Mouse (Mus musculus) WW6 (cell line): ENCODE measurements at regions not wholly inside any gene's neighbourhood (a gene's known extent, or its start where the extent isn't known, plus 50 kb on each side); places are given as distances from the start of the nearest gene placed in this dataset.

Source experiments
- DNase-seq: peaks from one replicate; pipeline ENCODE4 v3.0.0-alpha.2; 2013; ENCODE audit warnings: low read depth, low spot score

- no peak for DNase-seq
These were observed 456.0 kb downstream of the Irx1 start for GRCm38 (mm10) chr13:71507421-71507931.

GRCm38 (mm10) chr13:71506777-71507176 lies 456.7 kb downstream of the Irx1 start:
- DNase-seq: no peak

DNA sequence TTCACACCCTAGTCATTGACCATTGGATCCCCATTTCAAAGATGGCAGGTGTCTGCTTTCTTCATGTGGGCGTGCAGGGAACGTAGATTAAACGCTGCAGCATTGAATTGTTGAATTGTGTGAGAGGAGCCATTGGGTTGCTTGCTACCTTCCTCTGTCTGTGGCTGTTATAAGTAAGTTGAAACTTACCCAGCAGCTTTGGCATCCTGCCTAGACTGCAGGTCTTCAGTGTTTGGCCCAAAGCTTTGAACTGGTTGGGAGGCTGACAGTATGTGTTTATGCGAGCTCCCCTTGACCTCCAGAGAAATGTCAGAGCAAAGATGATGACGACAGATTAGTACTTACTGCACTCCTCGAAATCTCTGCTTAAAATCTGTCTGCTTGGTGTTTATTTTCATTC lies 473.8 kb downstream of the Irx1 start:
- DNase-seq: no peak

DNA sequence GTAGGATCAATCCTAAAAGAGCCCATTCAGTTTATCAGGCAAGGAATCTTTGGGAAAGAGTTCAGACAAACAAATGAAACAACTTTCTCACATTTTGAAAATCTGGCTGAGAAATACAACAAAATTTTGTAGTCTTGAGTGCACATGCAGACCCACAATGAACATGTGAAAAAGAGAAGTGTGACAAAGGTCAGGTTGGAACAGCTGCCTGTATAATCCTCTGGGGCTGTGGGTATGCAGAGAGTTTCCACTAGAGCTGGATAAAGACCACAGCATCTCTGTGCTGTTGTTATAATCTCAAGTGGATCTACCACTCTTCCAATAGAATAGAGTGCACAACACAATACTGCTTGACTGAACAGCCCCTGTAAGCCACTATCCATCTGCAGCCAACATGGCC lies 482.3 kb downstream of the Irx1 start:
- no peak for DNase-seq

- no peak for DNase-seq
These were observed 502.0 kb downstream of the Irx1 start for GRCm38 (mm10) chr13:71461552-71461951.

DNA sequence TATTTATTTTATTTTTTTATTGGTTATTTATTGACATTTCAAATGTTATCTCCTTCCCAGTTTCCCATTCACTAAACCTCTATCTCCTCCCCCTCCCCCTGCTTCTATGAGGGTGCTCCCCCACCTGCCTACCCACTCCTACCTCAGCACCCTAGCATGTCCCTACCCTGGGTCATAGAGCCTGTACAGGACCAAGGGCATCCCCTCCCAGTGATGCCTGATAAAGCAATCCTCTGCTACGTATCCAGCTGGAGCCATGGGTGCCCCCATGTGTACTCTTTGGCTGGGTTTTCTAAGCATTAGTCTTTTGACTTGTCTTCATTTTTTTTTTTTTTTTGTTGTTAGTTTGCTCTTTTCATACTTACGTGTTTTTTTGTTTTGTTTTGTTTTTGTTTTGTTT lies 502.9 kb downstream of the Irx1 start:
- DNase-seq: no peak

DNA sequence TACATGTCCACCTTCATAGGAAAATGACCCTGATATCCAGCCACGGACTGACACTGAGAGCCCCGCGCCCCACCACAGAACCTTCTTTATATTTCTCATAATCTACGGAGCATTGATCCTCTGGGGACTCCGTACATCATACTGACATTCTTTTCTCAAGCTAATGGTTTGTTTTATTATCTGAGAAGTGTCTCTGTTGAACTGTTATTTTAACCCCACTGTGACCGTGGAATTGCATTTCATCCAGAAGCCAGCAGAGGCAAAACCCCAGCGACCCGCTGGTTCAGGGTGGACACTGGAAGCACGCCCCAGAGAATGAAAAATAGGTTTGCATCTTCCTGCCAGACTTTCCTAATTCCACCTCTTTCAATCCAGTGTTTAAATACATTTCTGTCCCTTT lies 503.4 kb downstream of the Irx1 start:
- no peak for DNase-seq

DNA sequence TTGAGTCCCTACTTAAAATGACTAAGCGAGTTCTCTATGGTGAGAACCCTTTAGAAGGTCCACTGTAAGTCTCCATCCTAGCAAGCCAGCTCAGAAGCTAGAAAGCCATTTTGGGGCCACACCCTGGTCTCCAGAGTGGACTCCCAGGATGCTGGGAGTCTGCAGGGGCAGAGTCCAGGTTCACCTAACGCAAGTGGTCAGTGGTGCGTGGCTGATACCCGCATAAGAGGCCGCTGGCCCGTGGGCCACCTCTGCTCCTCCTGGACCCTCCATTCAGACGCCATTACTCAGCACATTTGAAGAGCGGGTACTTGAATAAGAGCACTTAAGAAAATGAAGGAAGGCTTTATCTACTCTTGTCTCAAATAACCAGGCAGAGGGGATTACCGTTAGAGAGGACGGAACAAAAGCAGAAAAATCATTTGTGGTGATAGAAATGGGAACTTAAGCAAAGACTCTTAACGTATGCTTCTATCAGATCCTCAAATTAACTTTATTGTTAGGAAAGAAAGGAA lies 504.4 kb downstream of the Irx1 start:
- DNase-seq: no peak

- DNase-seq: peak; percentile 47
These were observed 505.2 kb downstream of the Irx1 start for GRCm38 (mm10) chr13:71458061-71458935.

- DNase-seq: no peak
These were observed 506.0 kb downstream of the Irx1 start for GRCm38 (mm10) chr13:71457550-71457949.

- no peak for DNase-seq
These were observed 511.3 kb downstream of the Irx1 start for GRCm38 (mm10) chr13:71452258-71452657.

GRCm38 (mm10) chr13:71437601-71438099 lies 525.9 kb downstream of the Irx1 start:
- DNase-seq: no peak

GRCm38 (mm10) chr13:71403654-71404560 lies 559.6 kb downstream of the Irx1 start:
- DNase-seq: no peak

GRCm38 (mm10) chr13:71393716-71394309 lies 552.2 kb upstream of the Adamts16 start:
- DNase-seq: no peak

- no peak for DNase-seq
These were observed 537.0 kb upstream of the Adamts16 start for GRCm38 (mm10) chr13:71378641-71379040.

- no peak for DNase-seq
These were observed 534.4 kb upstream of the Adamts16 start for GRCm38 (mm10) chr13:71375909-71376606.

- DNase-seq: no peak
These were observed 531.4 kb upstream of the Adamts16 start for GRCm38 (mm10) chr13:71372701-71373685.

GRCm38 (mm10) chr13:71369832-71370231 lies 528.2 kb upstream of the Adamts16 start:
- DNase-seq: no peak

- DNase-seq: no peak
These were observed 523.6 kb upstream of the Adamts16 start for GRCm38 (mm10) chr13:71365261-71365660.

DNA sequence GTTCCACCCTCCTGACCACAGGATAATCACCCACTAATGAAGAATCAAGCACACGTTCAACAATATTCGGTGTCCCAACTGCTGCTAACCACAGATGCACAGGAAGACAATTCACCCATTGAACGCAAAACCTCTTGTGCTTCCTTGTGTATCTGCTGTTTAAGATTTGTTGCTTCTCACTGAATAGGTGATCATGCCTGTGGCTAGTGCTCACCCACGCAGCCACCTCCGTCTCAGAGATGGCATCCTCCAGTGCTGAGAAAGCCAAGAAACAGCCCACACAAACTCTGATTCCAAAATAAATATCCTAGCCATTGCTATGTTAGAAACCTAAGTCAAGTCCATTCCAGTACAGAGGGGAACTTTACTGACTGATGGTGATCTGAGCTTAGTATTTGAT lies 520.7 kb upstream of the Adamts16 start:
- no peak for DNase-seq
